Mouse (Mus musculus) liver, embryonic 12.5 days (tissue): ENCODE measurements around the gene Il1f8. TPM values are rescaled to one million over a fixed set of nuclear protein-coding genes. Genes with fewer than 3 reads are reported as not detected.

Experiments
- polyA plus RNA-seq: library from polyadenylated mRNA; unstranded; fragments of >200 nt; fragmentation: Nextera tagmentation; extraction: Ambion mirVana; gene quantifications from 2 replicates; pipeline ENCODE4 v1.2.1, GENCODE M21; 2016

Gene Il1f8
- polyA plus RNA-seq, 1 experiment from 2014 or later: not detected

Other genes starting within 250 kb of the Il1f8 start
- gene Hnmt, start 103.8 kb upstream of the Il1f8 start, polyA plus RNA-seq: 0.18 and 0.74 TPM in 2 replicates
- gene Tbpl2, start 56.6 kb upstream of the Il1f8 start, polyA plus RNA-seq: not detected in 2 replicates
- gene Il1f9, start 33.3 kb downstream of the Il1f8 start, polyA plus RNA-seq: not detected in 2 replicates
- gene Il1f6, start 62.3 kb downstream of the Il1f8 start, polyA plus RNA-seq: not detected in 2 replicates
- not detected in 2 replicates for gene Il1f5, start 123.8 kb downstream of the Il1f8 start, polyA plus RNA-seq
- gene Il1f10, start 138.0 kb downstream of the Il1f8 start, polyA plus RNA-seq: not detected in 2 replicates
- 0.54 and 1.0 TPM in 2 replicates for gene Il1rn, start 183.7 kb downstream of the Il1f8 start, polyA plus RNA-seq
- gene Psd4, start 214.4 kb downstream of the Il1f8 start, polyA plus RNA-seq: 13.1 and 13.2 TPM in 2 replicates